Mouse (Mus musculus): ENCODE data around the gene Rapgef2. TPM values are rescaled to one million over a fixed set of nuclear protein-coding genes. Genes with fewer than 3 reads are reported as not detected.
A peak's percentile ranks its signal among the peaks of the same experiment; 100 is the strongest.

The Rapgef2 gene
- polyA plus RNA-seq (2015; fragmentation: Nextera tagmentation; extraction: Ambion mirVana), result 7.8 and 8.9 TPM in 2 replicates

- Histone ChIP-seq H3K4me1 (replicated peaks) (peaks cover 45% of the 10 kb centered on the region), H3K36me3 (no peaks in the 10 kb centered on the region), H3K9me3 (no peaks in the 10 kb centered on the region), H3K27me3 (peaks cover 20% of the 10 kb centered on the region), H3K27ac (peak within 1 kb of the TSS; percentile 96), H3K9ac (replicated peaks) (peak within 1 kb of the TSS; percentile 95), H3K4me2 (replicated peaks) (peak within 1 kb of the TSS; percentile 96), H3K4me3 (replicated peaks) (peak within 1 kb of the TSS; percentile 91)
- WGBS, result under 1% methylated on average over 82 of the region's 97 CpGs
- peak; percentile 90 for ATAC-seq
Measured at GRCm38 (mm10) chr3:79286376-79287107, at the start of gene Rapgef2. TSS of gene Rapgef2 (minus strand) at chr3:79286517.

- 91% methylated on average over 8 of the region's 8 CpGs for WGBS
Measured at GRCm38 (mm10) chr3:79333643-79334200, 47.4 kb upstream of the Rapgef2 start.

GRCm38 (mm10) chr3:79333051-79333450, 46.7 kb upstream of the Rapgef2 start:
- Histone ChIP-seq H3K4me3 (replicated peaks) (no peak overlapping the region), H3K4me2 (replicated peaks) (no peak overlapping the region), H3K4me1 (replicated peaks) (peaks cover 6% of the 10 kb centered on the region; the same call in 1 of the 2 replicates), H3K27ac (no peak overlapping the region), H3K9ac (replicated peaks) (no peak overlapping the region), H3K9me3 (no peaks in the 10 kb centered on the region), H3K36me3 (no peaks in the 10 kb centered on the region), H3K27me3 (no peaks in the 10 kb centered on the region)
- ATAC-seq, result no peak
- 93% methylated on average over 7 of the region's 7 CpGs for WGBS

More at GRCm38 (mm10) chr3:79333643-79334200, 47.4 kb upstream of the Rapgef2 start:
- Histone ChIP-seq H3K4me1 (replicated peaks) (peaks cover 6% of the 10 kb centered on the region; the same call in 1 of the 2 replicates), H3K4me3 (replicated peaks) (no peak overlapping the region), H3K27me3 (no peaks in the 10 kb centered on the region), H3K9me3 (no peaks in the 10 kb centered on the region), H3K4me2 (replicated peaks) (no peak overlapping the region), H3K9ac (replicated peaks) (no peak overlapping the region), H3K36me3 (no peaks in the 10 kb centered on the region), H3K27ac (no peak overlapping the region)
- no peak for ATAC-seq

- Histone ChIP-seq H3K9me3 (no peaks in the 10 kb centered on the region), H3K9ac (replicated peaks) (no peak overlapping the region), H3K27ac (no peak overlapping the region), H3K4me3 (replicated peaks) (no peak overlapping the region), H3K27me3 (no peaks in the 10 kb centered on the region), H3K36me3 (no peaks in the 10 kb centered on the region), H3K4me1 (replicated peaks) (peaks cover 15% of the 10 kb centered on the region), H3K4me2 (replicated peaks) (no peak overlapping the region)
- ATAC-seq, result no peak
- 17% methylated on average over 8 of the region's 8 CpGs for WGBS
Measured at GRCm38 (mm10) chr3:79329691-79330315, 43.5 kb upstream of the Rapgef2 start.

- no peaks in the 10 kb centered on the region for H3K36me3 ChIP-seq
- peaks cover 20% of the 10 kb centered on the region for H3K4me1 ChIP-seq (replicated peaks)
- 39% methylated on average over 10 of the region's 10 CpGs for WGBS
- no peak overlapping the region for H3K27ac ChIP-seq
- ATAC-seq, result peak; percentile 57
- no peak overlapping the region for H3K4me3 ChIP-seq (replicated peaks)
- H3K4me2 ChIP-seq (replicated peaks), result peak overlapping the region; percentile 17
- no peaks in the 10 kb centered on the region for H3K9me3 ChIP-seq
- H3K9ac ChIP-seq (replicated peaks), result no peak overlapping the region
- H3K27me3 ChIP-seq, result no peaks in the 10 kb centered on the region
Measured at GRCm38 (mm10) chr3:79324697-79325526, 38.6 kb upstream of the Rapgef2 start.

- no peak overlapping the region for H3K9ac ChIP-seq (replicated peaks)
- WGBS, result 43% methylated on average over 10 of the region's 10 CpGs
- H3K4me3 ChIP-seq (replicated peaks), result no peak overlapping the region
- no peaks in the 10 kb centered on the region for H3K36me3 ChIP-seq
- H3K9me3 ChIP-seq, result peaks cover 6% of the 10 kb centered on the region; the same call in 1 of the 2 replicates
- no peak overlapping the region for H3K4me2 ChIP-seq (replicated peaks)
- 0 out of 2 replicates have a peak, but pooled peaks have one; percentile 34 for ATAC-seq
- H3K4me1 ChIP-seq (replicated peaks), result peaks cover 14% of the 10 kb centered on the region
- no peak overlapping the region for H3K27ac ChIP-seq
- no peaks in the 10 kb centered on the region for H3K27me3 ChIP-seq
Measured at GRCm38 (mm10) chr3:79314006-79314698, 27.8 kb upstream of the Rapgef2 start.

GRCm38 (mm10) chr3:79311895-79312294, 25.6 kb upstream of the Rapgef2 start:
- no peak for ATAC-seq
- no peaks in the 10 kb centered on the region for H3K27me3 ChIP-seq
- peaks cover 14% of the 10 kb centered on the region for H3K4me1 ChIP-seq (replicated peaks)
- H3K9me3 ChIP-seq, result no peaks in the 10 kb centered on the region
- H3K9ac ChIP-seq (replicated peaks), result no peak overlapping the region
- no peaks in the 10 kb centered on the region for H3K36me3 ChIP-seq
- no peak overlapping the region for H3K4me2 ChIP-seq (replicated peaks)
- no peak overlapping the region for H3K27ac ChIP-seq
- no peak overlapping the region for H3K4me3 ChIP-seq (replicated peaks)

GRCm38 (mm10) chr3:79310184-79310583, 23.9 kb upstream of the Rapgef2 start:
- WGBS, result 94% methylated on average over 7 of the region's 7 CpGs
- H3K9me3 ChIP-seq, result no peaks in the 10 kb centered on the region
- ATAC-seq, result no peak
- H3K36me3 ChIP-seq, result no peaks in the 10 kb centered on the region
- no peak overlapping the region for H3K9ac ChIP-seq (replicated peaks)
- no peak overlapping the region for H3K27ac ChIP-seq
- H3K4me1 ChIP-seq (replicated peaks), result peaks cover 14% of the 10 kb centered on the region
- no peak overlapping the region for H3K4me2 ChIP-seq (replicated peaks)
- H3K27me3 ChIP-seq, result no peaks in the 10 kb centered on the region
- H3K4me3 ChIP-seq (replicated peaks), result no peak overlapping the region

GRCm38 (mm10) chr3:79308605-79309004, 22.3 kb upstream of the Rapgef2 start:
- Histone ChIP-seq H3K9me3 (no peaks in the 10 kb centered on the region), H3K36me3 (no peaks in the 10 kb centered on the region), H3K4me3 (replicated peaks) (no peak overlapping the region), H3K27me3 (no peaks in the 10 kb centered on the region), H3K4me1 (replicated peaks) (0 out of 2 replicates have a peak, but pooled peaks cover 4% of the 10 kb centered on the region), H3K9ac (replicated peaks) (no peak overlapping the region), H3K27ac (no peak overlapping the region), H3K4me2 (replicated peaks) (no peak overlapping the region)
- 89% methylated on average over 4 of the region's 4 CpGs for WGBS
- no peak for ATAC-seq

- Histone ChIP-seq H3K9me3 (no peaks in the 10 kb centered on the region), H3K4me1 (replicated peaks) (no peaks in the 10 kb centered on the region), H3K9ac (replicated peaks) (no peak overlapping the region), H3K36me3 (no peaks in the 10 kb centered on the region), H3K27ac (no peak overlapping the region), H3K27me3 (no peaks in the 10 kb centered on the region), H3K4me2 (replicated peaks) (no peak overlapping the region), H3K4me3 (replicated peaks) (no peak overlapping the region)
- no peak for ATAC-seq
- 87% methylated on average over 15 of the region's 15 CpGs for WGBS
Measured at GRCm38 (mm10) chr3:79299401-79299800, 13.1 kb upstream of the Rapgef2 start.

GRCm38 (mm10) chr3:79297281-79297680, 11.0 kb upstream of the Rapgef2 start:
- Histone ChIP-seq H3K9me3 (no peaks in the 10 kb centered on the region), H3K27ac (no peak overlapping the region), H3K4me1 (replicated peaks) (no peaks in the 10 kb centered on the region), H3K9ac (replicated peaks) (no peak overlapping the region), H3K36me3 (no peaks in the 10 kb centered on the region), H3K27me3 (no peaks in the 10 kb centered on the region), H3K4me2 (replicated peaks) (no peak overlapping the region), H3K4me3 (replicated peaks) (no peak overlapping the region)
- WGBS, result 94% methylated on average over 4 of the region's 4 CpGs
- ATAC-seq, result no peak
